Mouse (Mus musculus): ENCODE measurements around the gene Cpped1. TPM values are rescaled to one million over a fixed set of nuclear protein-coding genes. Genes with fewer than 3 reads are reported as not detected.

Cpped1 gene
- polyA plus RNA-seq, 1 experiment = not detected

GRCm38 (mm10) chr16:11868486-11868885, 40.8 kb downstream of the Cpped1 start:
- WGBS = 54% methylated on average over 3 of the region's 3 CpGs
- H3K4me1 ChIP-seq (ENCODE audit: control insufficient read depth, insufficient read depth, low read length) = no peaks in the 10 kb centered on the region

GRCm38 (mm10) chr16:11852716-11853605, 56.3 kb downstream of the Cpped1 start:
- no peak for TF ChIP-seq CTCF (IDR thresholded peaks at IDR 0.05; ENCODE audit: insufficient read depth, low read depth, low read length)
- TF ChIP-seq POLR2A (IDR thresholded peaks at IDR 0.05; ENCODE audit: insufficient read depth, low read depth, low read length) = no peak
- 44% methylated on average over 8 of the region's 8 CpGs for WGBS
- Histone ChIP-seq H3K4me3 (ENCODE audit: insufficient read depth, low read depth, low read length) (no peak overlapping the region), H3K4me1 (ENCODE audit: control insufficient read depth, insufficient read depth, low read length) (no peaks in the 10 kb centered on the region), H3K27ac (ENCODE audit: insufficient read depth, low read depth, low read length) (no peak overlapping the region)

More at GRCm38 (mm10) chr16:11868486-11868885, 40.8 kb downstream of the Cpped1 start:
- no peak for TF ChIP-seq CTCF (IDR thresholded peaks at IDR 0.05; ENCODE audit: insufficient read depth, low read depth, low read length)
- TF ChIP-seq POLR2A (IDR thresholded peaks at IDR 0.05; ENCODE audit: insufficient read depth, low read depth, low read length) = no peak
- Histone ChIP-seq H3K4me3 (ENCODE audit: insufficient read depth, low read depth, low read length) (no peak overlapping the region), H3K27ac (ENCODE audit: insufficient read depth, low read depth, low read length) (no peak overlapping the region)

GRCm38 (mm10) chr16:11848990-11849658, 60.1 kb downstream of the Cpped1 start:
- Histone ChIP-seq H3K4me1 (ENCODE audit: control insufficient read depth, insufficient read depth, low read length) (no peaks in the 10 kb centered on the region), H3K4me3 (ENCODE audit: insufficient read depth, low read depth, low read length) (no peak overlapping the region), H3K27ac (ENCODE audit: insufficient read depth, low read depth, low read length) (no peak overlapping the region)
- WGBS = 94% methylated on average over 5 of the region's 5 CpGs
- TF ChIP-seq POLR2A (IDR thresholded peaks at IDR 0.05; ENCODE audit: insufficient read depth, low read depth, low read length) = no peak
- TF ChIP-seq CTCF (IDR thresholded peaks at IDR 0.05; ENCODE audit: insufficient read depth, low read depth, low read length) = no peak

- 77% methylated on average over 5 of the region's 5 CpGs for WGBS
- no peak for TF ChIP-seq CTCF (IDR thresholded peaks at IDR 0.05; ENCODE audit: insufficient read depth, low read depth, low read length)
- H3K4me3 ChIP-seq (ENCODE audit: insufficient read depth, low read depth, low read length) = no peak overlapping the region
- no peak overlapping the region for H3K27ac ChIP-seq (ENCODE audit: insufficient read depth, low read depth, low read length)
- H3K4me1 ChIP-seq (ENCODE audit: control insufficient read depth, insufficient read depth, low read length) = no peaks in the 10 kb centered on the region
These were observed 63.9 kb downstream of the Cpped1 start for GRCm38 (mm10) chr16:11845309-11845708.

- WGBS = 95% methylated on average over 2 of the region's 2 CpGs
These were observed 65.8 kb downstream of the Cpped1 start for GRCm38 (mm10) chr16:11843441-11843840.

GRCm38 (mm10) chr16:11833474-11833873, 75.8 kb downstream of the Cpped1 start:
- TF ChIP-seq CTCF (IDR thresholded peaks at IDR 0.05; ENCODE audit: insufficient read depth, low read depth, low read length) = no peak
- TF ChIP-seq POLR2A (IDR thresholded peaks at IDR 0.05; ENCODE audit: insufficient read depth, low read depth, low read length) = no peak
- no peak overlapping the region for H3K4me3 ChIP-seq (ENCODE audit: insufficient read depth, low read depth, low read length)
- peaks cover 6% of the 10 kb centered on the region for H3K4me1 ChIP-seq (ENCODE audit: control insufficient read depth, insufficient read depth, low read length)
- WGBS = 97% methylated on average over 1 of the region's 1 CpGs
- H3K27ac ChIP-seq (ENCODE audit: insufficient read depth, low read depth, low read length) = no peak overlapping the region

More at GRCm38 (mm10) chr16:11843441-11843840, 65.8 kb downstream of the Cpped1 start:
- Histone ChIP-seq H3K27ac (ENCODE audit: insufficient read depth, low read depth, low read length) (no peak overlapping the region), H3K4me3 (ENCODE audit: insufficient read depth, low read depth, low read length) (no peak overlapping the region), H3K4me1 (ENCODE audit: control insufficient read depth, insufficient read depth, low read length) (no peaks in the 10 kb centered on the region)
- TF ChIP-seq POLR2A (IDR thresholded peaks at IDR 0.05; ENCODE audit: insufficient read depth, low read depth, low read length) (no peak), CTCF (IDR thresholded peaks at IDR 0.05; ENCODE audit: insufficient read depth, low read depth, low read length) (no peak)

GRCm38 (mm10) chr16:11828816-11829215, 80.4 kb downstream of the Cpped1 start:
- WGBS = 38% methylated on average over 1 of the region's 1 CpGs
- no peak overlapping the region for H3K4me3 ChIP-seq (ENCODE audit: insufficient read depth, low read depth, low read length)
- no peak overlapping the region for H3K27ac ChIP-seq (ENCODE audit: insufficient read depth, low read depth, low read length)
- peaks cover 20% of the 10 kb centered on the region for H3K4me1 ChIP-seq (ENCODE audit: control insufficient read depth, insufficient read depth, low read length)
- no peak for TF ChIP-seq POLR2A (IDR thresholded peaks at IDR 0.05; ENCODE audit: insufficient read depth, low read depth, low read length)
- TF ChIP-seq CTCF (IDR thresholded peaks at IDR 0.05; ENCODE audit: insufficient read depth, low read depth, low read length) = no peak

GRCm38 (mm10) chr16:11824833-11825232, 84.4 kb downstream of the Cpped1 start:
- Histone ChIP-seq H3K4me1 (ENCODE audit: control insufficient read depth, insufficient read depth, low read length) (peaks cover 20% of the 10 kb centered on the region), H3K4me3 (ENCODE audit: insufficient read depth, low read depth, low read length) (no peak overlapping the region), H3K27ac (ENCODE audit: insufficient read depth, low read depth, low read length) (no peak overlapping the region)
- TF ChIP-seq CTCF (IDR thresholded peaks at IDR 0.05; ENCODE audit: insufficient read depth, low read depth, low read length) = no peak
- TF ChIP-seq POLR2A (IDR thresholded peaks at IDR 0.05; ENCODE audit: insufficient read depth, low read depth, low read length) = no peak
- 64% methylated on average over 7 of the region's 7 CpGs for WGBS

GRCm38 (mm10) chr16:11824385-11824784, 84.9 kb downstream of the Cpped1 start:
- no peak overlapping the region for H3K4me3 ChIP-seq (ENCODE audit: insufficient read depth, low read depth, low read length)
- no peak overlapping the region for H3K27ac ChIP-seq (ENCODE audit: insufficient read depth, low read depth, low read length)
- TF ChIP-seq POLR2A (IDR thresholded peaks at IDR 0.05; ENCODE audit: insufficient read depth, low read depth, low read length) (no peak), CTCF (IDR thresholded peaks at IDR 0.05; ENCODE audit: insufficient read depth, low read depth, low read length) (no peak)
- peaks cover 20% of the 10 kb centered on the region for H3K4me1 ChIP-seq (ENCODE audit: control insufficient read depth, insufficient read depth, low read length)
- 75% methylated on average over 8 of the region's 8 CpGs for WGBS

Data from olfactory bulb, adult 2 months (tissue).